Mouse (Mus musculus): Measurements from ENCODE around the gene Metap1d. TPM values are rescaled to one million over a fixed set of nuclear protein-coding genes. Genes with fewer than 3 reads are reported as not detected.

Gene Metap1d
- polyA plus RNA-seq, 1 experiment from 2014 or later: 38.1 TPM

- Histone ChIP-seq H3K4me1 (peaks cover 16% of the 10 kb centered on the region), H3K27me3 (no peaks in the 10 kb centered on the region), H3K9me3 (replicated peaks) (no peaks in the 10 kb centered on the region; the same call in 1 of the 2 replicates), H3K9ac (no peak overlapping the region), H3K27ac (no peak overlapping the region), H3K4me2 (no peak overlapping the region), H3K4me3 (no peak overlapping the region), H3K36me3 (ENCODE audit: poor library complexity, severe bottlenecking) (no peaks in the 10 kb centered on the region)
- no peak for ATAC-seq
Measured at GRCm38 (mm10) chr2:71477787-71478186, 24.7 kb downstream of the Metap1d start.

DNA sequence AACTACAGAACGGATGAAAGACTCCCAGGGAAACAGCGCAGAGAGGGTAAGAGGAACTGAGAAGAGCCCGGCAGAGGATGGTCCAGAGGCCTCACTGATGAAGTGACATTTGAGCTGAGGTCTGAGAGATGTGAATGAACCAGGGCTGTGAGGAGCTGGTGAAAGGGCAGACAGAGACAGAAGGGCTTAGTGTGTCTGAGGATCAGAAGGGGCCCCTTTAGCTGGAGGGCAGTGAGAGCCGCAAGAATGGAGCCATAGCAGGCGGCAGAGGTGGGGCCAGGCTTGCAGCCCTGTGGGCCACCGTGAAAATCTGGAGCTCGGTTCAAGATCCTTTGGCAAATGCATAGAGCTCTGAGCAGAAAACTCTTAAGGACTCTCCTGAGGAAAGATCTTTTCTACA, 26.8 kb downstream of the Metap1d start:
- H3K27ac ChIP-seq: no peak overlapping the region
- 7% methylated on average over 7 of the region's 7 CpGs for WGBS

GRCm38 (mm10) chr2:71481825-71482224, 28.7 kb downstream of the Metap1d start:
- Histone ChIP-seq H3K27me3 (no peaks in the 10 kb centered on the region), H3K27ac (no peak overlapping the region), H3K4me1 (peaks cover 22% of the 10 kb centered on the region), H3K9ac (no peak overlapping the region), H3K36me3 (ENCODE audit: poor library complexity, severe bottlenecking) (no peaks in the 10 kb centered on the region), H3K4me3 (no peak overlapping the region), H3K4me2 (no peak overlapping the region), H3K9me3 (replicated peaks) (no peaks in the 10 kb centered on the region; the same call in 1 of the 2 replicates)
- no peak for ATAC-seq
- 80% methylated on average over 6 of the region's 6 CpGs for WGBS

More for the DNA sequence above, 26.8 kb downstream of the Metap1d start:
- no peak overlapping the region for H3K4me2 ChIP-seq
- no peaks in the 10 kb centered on the region for H3K27me3 ChIP-seq
- no peaks in the 10 kb centered on the region for H3K36me3 ChIP-seq (ENCODE audit: poor library complexity, severe bottlenecking)
- 0 out of 2 replicates have a peak overlapping the region, but pooled peaks have one; percentile 37 for H3K9ac ChIP-seq
- H3K4me3 ChIP-seq: no peak overlapping the region
- ATAC-seq: no peak
- H3K4me1 ChIP-seq: peaks cover 30% of the 10 kb centered on the region
- no peaks in the 10 kb centered on the region; the same call in 1 of the 2 replicates for H3K9me3 ChIP-seq (replicated peaks)

GRCm38 (mm10) chr2:71483046-71483716, 30.1 kb downstream of the Metap1d start:
- Histone ChIP-seq H3K4me2 (no peak overlapping the region), H3K4me1 (peaks cover 22% of the 10 kb centered on the region), H3K27me3 (no peaks in the 10 kb centered on the region), H3K36me3 (ENCODE audit: poor library complexity, severe bottlenecking) (no peaks in the 10 kb centered on the region), H3K27ac (peak overlapping the region; percentile 26; the same call in 1 of the 2 replicates), H3K4me3 (no peak overlapping the region), H3K9ac (no peak overlapping the region), H3K9me3 (replicated peaks) (no peaks in the 10 kb centered on the region)
- WGBS: 51% methylated on average over 10 of the region's 10 CpGs
- ATAC-seq: no peak

DNA sequence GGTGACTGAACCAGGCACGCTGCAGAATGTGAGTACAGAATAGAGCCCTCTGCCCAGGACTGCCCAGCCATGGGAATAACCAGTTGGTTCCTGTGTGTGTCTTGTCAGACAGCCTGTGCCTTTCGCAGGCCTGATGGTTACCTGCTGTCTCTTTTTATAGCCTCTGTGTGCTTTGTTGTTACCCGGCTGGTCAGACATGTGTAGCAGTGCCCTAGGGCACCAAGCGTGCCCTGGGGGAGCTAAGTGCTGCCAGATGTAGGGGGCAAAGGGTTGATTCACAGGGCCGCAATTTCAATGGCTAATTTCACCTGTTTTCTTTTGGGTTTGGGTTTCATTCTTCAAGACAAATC, 30.6 kb downstream of the Metap1d start:
- 16% methylated on average over 5 of the region's 5 CpGs for WGBS
- no peaks in the 10 kb centered on the region for H3K27me3 ChIP-seq
- H3K9me3 ChIP-seq (replicated peaks): no peaks in the 10 kb centered on the region
- H3K4me2 ChIP-seq: no peak overlapping the region
- no peak for ATAC-seq
- H3K36me3 ChIP-seq (ENCODE audit: poor library complexity, severe bottlenecking): no peaks in the 10 kb centered on the region
- H3K27ac ChIP-seq: peak overlapping the region; percentile 26; the same call in 1 of the 2 replicates
- H3K9ac ChIP-seq: no peak overlapping the region
- no peak overlapping the region for H3K4me3 ChIP-seq
- H3K4me1 ChIP-seq: peaks cover 22% of the 10 kb centered on the region

GRCm38 (mm10) chr2:71491295-71491694, 38.2 kb downstream of the Metap1d start:
- no peaks in the 10 kb centered on the region for H3K9me3 ChIP-seq (replicated peaks)
- H3K4me1 ChIP-seq: peaks cover 9% of the 10 kb centered on the region
- no peaks in the 10 kb centered on the region for H3K36me3 ChIP-seq (ENCODE audit: poor library complexity, severe bottlenecking)
- no peak for ATAC-seq
- no peak overlapping the region for H3K9ac ChIP-seq
- no peaks in the 10 kb centered on the region for H3K27me3 ChIP-seq
- no peak overlapping the region for H3K27ac ChIP-seq
- no peak overlapping the region for H3K4me3 ChIP-seq
- no peak overlapping the region for H3K4me2 ChIP-seq

- Histone ChIP-seq H3K27me3 (no peaks in the 10 kb centered on the region), H3K27ac (no peak overlapping the region), H3K4me2 (no peak overlapping the region), H3K4me3 (no peak overlapping the region), H3K36me3 (ENCODE audit: poor library complexity, severe bottlenecking) (no peaks in the 10 kb centered on the region), H3K4me1 (peaks cover 15% of the 10 kb centered on the region), H3K9ac (no peak overlapping the region), H3K9me3 (replicated peaks) (no peaks in the 10 kb centered on the region)
- no peak for ATAC-seq
- 75% methylated on average over 12 of the region's 12 CpGs for WGBS
Measured at GRCm38 (mm10) chr2:71493161-71493683, 40.1 kb downstream of the Metap1d start.

GRCm38 (mm10) chr2:71494503-71494902, 41.4 kb downstream of the Metap1d start:
- H3K9ac ChIP-seq: no peak overlapping the region
- no peak overlapping the region for H3K27ac ChIP-seq
- H3K27me3 ChIP-seq: no peaks in the 10 kb centered on the region
- H3K36me3 ChIP-seq (ENCODE audit: poor library complexity, severe bottlenecking): no peaks in the 10 kb centered on the region
- no peak overlapping the region for H3K4me3 ChIP-seq
- H3K4me2 ChIP-seq: no peak overlapping the region; the same call in 1 of the 2 replicates
- H3K4me1 ChIP-seq: peaks cover 27% of the 10 kb centered on the region
- no peak for ATAC-seq
- no peaks in the 10 kb centered on the region for H3K9me3 ChIP-seq (replicated peaks)
- 54% methylated on average over 10 of the region's 10 CpGs for WGBS

DNA sequence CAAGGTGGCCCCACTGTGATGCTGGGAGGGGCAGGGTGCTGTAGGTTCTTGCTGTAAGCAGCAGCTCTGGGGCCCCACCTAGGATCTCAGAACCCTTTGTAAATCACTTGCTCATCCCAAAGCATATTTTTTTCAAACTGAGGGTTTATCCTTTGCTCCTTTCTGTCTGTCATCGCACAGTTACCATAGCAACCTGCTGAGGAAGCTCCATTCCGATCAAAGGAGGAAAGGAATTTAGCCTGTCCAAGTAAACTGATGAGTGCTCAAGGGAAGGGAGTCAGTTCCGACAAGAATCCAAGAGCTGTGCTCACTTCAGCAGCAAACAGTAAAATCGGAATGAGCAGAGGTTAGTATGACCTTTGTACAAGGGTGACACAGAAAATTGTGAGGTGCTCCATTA, 41.9 kb downstream of the Metap1d start:
- WGBS: 41% methylated on average over 4 of the region's 4 CpGs
- H3K4me1 ChIP-seq: peaks cover 32% of the 10 kb centered on the region
- no peak for ATAC-seq
- H3K9me3 ChIP-seq (replicated peaks): no peaks in the 10 kb centered on the region
- H3K36me3 ChIP-seq (ENCODE audit: poor library complexity, severe bottlenecking): no peaks in the 10 kb centered on the region
- no peak overlapping the region for H3K4me3 ChIP-seq
- no peak overlapping the region for H3K9ac ChIP-seq
- H3K27ac ChIP-seq: no peak overlapping the region
- H3K27me3 ChIP-seq: no peaks in the 10 kb centered on the region
- no peak overlapping the region; the same call in 1 of the 2 replicates for H3K4me2 ChIP-seq

DNA sequence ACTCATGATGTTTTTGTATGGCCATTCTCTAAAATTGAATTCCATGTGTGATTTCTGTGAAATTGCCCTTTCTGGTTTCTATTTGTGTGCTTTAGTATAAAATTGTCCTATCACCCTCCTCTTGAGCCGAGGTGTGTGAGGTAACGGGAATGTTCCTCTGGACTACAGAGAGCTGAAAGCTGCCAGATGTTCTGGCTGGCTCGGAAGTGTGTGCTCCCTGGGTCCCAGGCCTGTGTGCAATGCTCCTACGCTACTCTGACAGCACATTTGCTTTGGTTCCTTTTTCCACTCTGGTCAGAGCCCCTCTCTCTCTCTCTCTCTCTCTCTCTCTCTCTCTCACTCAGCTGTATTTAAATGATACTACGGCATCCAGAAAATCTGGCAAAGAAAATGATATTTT, 44.1 kb downstream of the Metap1d start:
- H3K4me2 ChIP-seq: no peak overlapping the region
- H3K9me3 ChIP-seq (replicated peaks): no peaks in the 10 kb centered on the region
- peaks cover 34% of the 10 kb centered on the region for H3K4me1 ChIP-seq
- H3K27me3 ChIP-seq: no peaks in the 10 kb centered on the region
- 61% methylated on average over 5 of the region's 5 CpGs for WGBS
- no peak overlapping the region for H3K4me3 ChIP-seq
- H3K36me3 ChIP-seq (ENCODE audit: poor library complexity, severe bottlenecking): no peaks in the 10 kb centered on the region
- no peak overlapping the region for H3K9ac ChIP-seq
- no peak overlapping the region; the same call in 1 of the 2 replicates for H3K27ac ChIP-seq
- peak; percentile 33; the same call in 1 of the 2 replicates for ATAC-seq

DNA sequence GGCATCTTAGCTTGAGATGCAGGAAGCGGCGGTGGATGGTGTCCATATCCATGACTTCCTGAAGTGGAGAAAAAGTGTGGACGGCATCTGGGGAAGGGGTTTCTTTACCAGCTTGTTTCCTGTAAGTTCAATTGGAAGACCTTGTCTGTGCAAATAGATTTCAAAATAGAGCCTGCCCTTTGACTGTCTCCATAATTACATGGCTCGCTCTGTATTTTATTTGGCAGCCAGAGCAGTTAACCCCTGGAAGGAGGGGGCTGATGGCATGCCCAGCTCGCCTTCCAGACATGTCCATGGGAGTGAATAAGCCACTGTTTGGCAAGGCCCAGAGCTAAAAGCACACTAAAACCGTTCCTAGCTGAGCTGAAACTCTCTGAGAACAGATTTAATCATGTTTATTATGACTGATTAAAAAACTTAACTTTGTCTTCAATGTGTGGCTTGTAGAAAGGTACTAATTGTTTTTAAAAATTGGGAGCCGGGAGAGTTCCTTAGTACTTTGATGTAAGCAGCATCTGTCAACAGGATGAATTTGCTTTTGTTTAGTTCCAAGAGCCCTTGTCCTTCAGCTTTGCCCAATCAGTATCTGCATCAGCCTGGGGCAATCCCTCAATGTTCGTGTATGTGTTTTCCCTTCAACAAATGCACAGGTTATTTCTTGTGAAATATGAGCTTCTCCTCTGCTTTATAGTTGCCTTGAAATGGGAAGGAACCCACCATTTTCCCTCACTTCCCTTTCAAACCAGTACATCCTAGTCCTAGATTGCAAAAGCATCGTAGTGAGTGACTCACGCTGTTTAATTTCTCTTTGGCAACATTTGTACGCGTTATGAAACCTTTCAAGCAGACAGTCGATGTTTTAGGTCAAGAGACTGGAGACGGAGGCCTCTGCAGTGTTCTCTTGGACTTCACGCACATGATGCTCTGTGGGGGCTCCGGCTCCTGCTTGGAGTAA, 46.5 kb downstream of the Metap1d start:
- WGBS: 58% methylated on average over 16 of the region's 16 CpGs
- no peaks in the 10 kb centered on the region for H3K36me3 ChIP-seq (ENCODE audit: poor library complexity, severe bottlenecking)
- no peaks in the 10 kb centered on the region for H3K9me3 ChIP-seq (replicated peaks)
- peaks cover 30% of the 10 kb centered on the region for H3K4me1 ChIP-seq
- no peak overlapping the region; the same call in 1 of the 2 replicates for H3K27ac ChIP-seq
- H3K9ac ChIP-seq: no peak overlapping the region
- ATAC-seq: no peak
- no peaks in the 10 kb centered on the region for H3K27me3 ChIP-seq
- no peak overlapping the region for H3K4me2 ChIP-seq
- H3K4me3 ChIP-seq: no peak overlapping the region

- Histone ChIP-seq H3K4me2 (no peak overlapping the region), H3K4me3 (no peak overlapping the region), H3K27me3 (no peaks in the 10 kb centered on the region), H3K9ac (no peak overlapping the region), H3K36me3 (ENCODE audit: poor library complexity, severe bottlenecking) (0 out of 2 replicates have a peak, but pooled peaks cover 6% of the 10 kb centered on the region), H3K9me3 (replicated peaks) (no peaks in the 10 kb centered on the region), H3K4me1 (peaks cover 3% of the 10 kb centered on the region), H3K27ac (no peak overlapping the region)
- ATAC-seq: no peak
- 88% methylated on average over 9 of the region's 9 CpGs for WGBS
Measured at GRCm38 (mm10) chr2:71504852-71505251, 51.8 kb downstream of the Metap1d start.
